Mouse (Mus musculus): ENCODE data around the gene Prcc. TPM values are rescaled to one million over a fixed set of nuclear protein-coding genes. Genes with fewer than 3 reads are reported as not detected.

Gene Prcc
- total RNA-seq, 2 experiments from 2014 or later: 60.5 to 63.5 TPM

Other genes starting within 250 kb of the Prcc start
- 1 to 10 TPM in 1 of 2 experiments, under 1 TPM in 1; 0.44 to 1.2 TPM for gene Lrrc71, start 137.0 kb downstream of the Prcc start, total RNA-seq (2021)
- gene Ntrk1, start 90.4 kb downstream of the Prcc start, total RNA-seq (2021): under 1 TPM in 1 of 2 experiments, not detected in 1; 0.39 TPM
- under 1 TPM; 0.09 to 0.10 TPM for gene Insrr, start 88.7 kb downstream of the Prcc start, total RNA-seq (2021)
- gene Pear1, start 61.3 kb downstream of the Prcc start, total RNA-seq (2021): 10 to 100 TPM; 11.1 TPM
- gene Sh2d2a, start 38.9 kb downstream of the Prcc start, total RNA-seq (2021): not detected
- 100 to 1,000 TPM; 134 to 145 TPM for gene Hdgf, start 20.7 kb upstream of the Prcc start, total RNA-seq (2021)
- 10 to 100 TPM; 52.8 to 54.1 TPM for gene Mrpl24, start 33.9 kb upstream of the Prcc start, total RNA-seq (2021)
- gene Isg20l2, start 44.7 kb upstream of the Prcc start, total RNA-seq (2021): 10 to 100 TPM; 14.7 to 17.1 TPM
- gene Rrnad1, start 45.1 kb upstream of the Prcc start, total RNA-seq (2021): 10 to 100 TPM; 17.9 to 22.5 TPM
- gene Crabp2, start 63.1 kb upstream of the Prcc start, total RNA-seq (2021): 1 to 10 TPM; 2.2 to 2.3 TPM
- gene Nes, start 85.5 kb upstream of the Prcc start, total RNA-seq (2021): 1 to 10 TPM; 4.6 to 5.5 TPM
- gene Bcan, start 114.6 kb upstream of the Prcc start, total RNA-seq (2021): 100 to 1,000 TPM; 329 to 388 TPM
- 10 to 100 TPM in 1 of 2 experiments, 1 to 10 TPM in 1; 7.3 to 12.0 TPM for gene Hapln2, start 142.0 kb upstream of the Prcc start, total RNA-seq (2021)
- gene Gpatch4, start 157.5 kb upstream of the Prcc start, total RNA-seq (2021): 10 to 100 TPM; 14.9 to 15.7 TPM
- 10 to 100 TPM; 80.8 to 84.2 TPM for gene Naxe, start 172.9 kb upstream of the Prcc start, total RNA-seq (2021)
- not detected for gene Ttc24, start 192.7 kb upstream of the Prcc start, total RNA-seq (2021)
- under 1 TPM; 0.42 to 0.52 TPM for gene Iqgap3, start 196.4 kb upstream of the Prcc start, total RNA-seq (2021)

Measured in layer of hippocampus, postnatal 25 days (tissue).